Mouse (Mus musculus): ENCODE results near the gene Ppid.

- TF ChIP-seq HCFC1 (IDR thresholded peaks at IDR 0.05; ENCODE audit: low read depth, low read length) = no peak
- no peak for TF ChIP-seq RAD21 (IDR thresholded peaks at IDR 0.05; ENCODE audit: low read depth, low read length)
- TF ChIP-seq GATA1 (IDR thresholded peaks at IDR 0.05; ENCODE audit: low read depth, low read length) = no peak
- no peak for TF ChIP-seq CTCF (IDR thresholded peaks at IDR 0.05 in 2 of 3, conservative IDR thresholded peaks at IDR 0.05 in 1 of 3; ENCODE audit: control insufficient read depth in 1 of 3, insufficient read depth in 1 of 3, low read depth in 2 of 3, low read length in 3 of 3, poor library complexity in 1 of 3, severe bottlenecking in 1 of 3)
- no peak for TF ChIP-seq ZMIZ1 (IDR thresholded peaks at IDR 0.05; ENCODE audit: low read depth, low read length)
- no peak for TF ChIP-seq POLR2A (IDR thresholded peaks at IDR 0.05; ENCODE audit: control insufficient read depth in 1 of 2, insufficient read depth in 1 of 2, low read depth in 1 of 2, low read length in 2 of 2, poor library complexity in 1 of 2)
- TF ChIP-seq JUND (IDR thresholded peaks at IDR 0.05; ENCODE audit: low read depth, low read length) = no peak
- no peak for TF ChIP-seq EP300 (IDR thresholded peaks at IDR 0.05; ENCODE audit: low read depth in 1 of 2, low read length in 2 of 2)
These were observed 26.1 kb upstream of the Ppid start for GRCm38 (mm10) chr3:79564875-79565606.

Data from MEL (cell line).